Mouse (Mus musculus) neural tube, embryonic 11.5 days (tissue): ENCODE results near the gene Lmtk2. TPM values are rescaled to one million over a fixed set of nuclear protein-coding genes. Genes with fewer than 3 reads are reported as not detected.

ENCODE experiments used
- ATAC-seq: fragments of 200-750 bp; cut with Nextera tagmentation; 2 replicates; pipeline ENCODE4 v1.8.0; 2017; ENCODE audit warnings: moderate number of reproducible peaks, mild to moderate bottlenecking, moderate TSS enrichment, moderate library complexity; ENCODE audit not compliant: insufficient read depth, low FRiP score, low TSS enrichment
- DNase-seq: peaks from one replicate; pipeline ENCODE4 v3.0.0-alpha.2; 2015; ENCODE audit warnings: low spot score
- H3K27ac ChIP-seq: fragments of 300-500 bp; sonication (generic); 2 replicates; pipeline ENCODE4 v1.5.1; 2014; ENCODE audit warnings: low read depth, mild to moderate bottlenecking, low read length
- H3K27me3 ChIP-seq: fragments of 300-500 bp; sonication (generic); 2 replicates; pipeline ENCODE4 v1.6.1; 2014; ENCODE audit warnings: mild to moderate bottlenecking, low read length, mixed read lengths; ENCODE audit not compliant: control insufficient read depth, insufficient read depth
- H3K36me3 ChIP-seq: fragments of 300-500 bp; sonication (generic); 2 replicates; pipeline ENCODE4 v1.6.1; 2014; ENCODE audit warnings: mild to moderate bottlenecking, low read length, moderate library complexity, mixed read lengths; ENCODE audit not compliant: control insufficient read depth, insufficient read depth
- H3K4me1 ChIP-seq: fragments of 300-500 bp; sonication (generic); 2 replicates; pipeline ENCODE4 v1.6.1; 2014; ENCODE audit warnings: low read length, mixed read lengths; ENCODE audit not compliant: control insufficient read depth, insufficient read depth
- H3K4me2 ChIP-seq: fragments of 300-500 bp; sonication (generic); 2 replicates; pipeline ENCODE4 v1.6.1; 2014; ENCODE audit warnings: low read depth, mild to moderate bottlenecking, moderate library complexity
- H3K4me3 ChIP-seq: fragments of 300-500 bp; sonication (generic); 2 replicates; pipeline ENCODE4 v1.5.1; 2014; ENCODE audit warnings: low read depth, low read length
- H3K9ac ChIP-seq: fragments of 300-500 bp; sonication (generic); 2 replicates; pipeline ENCODE4 v1.6.1; 2014; ENCODE audit warnings: mild to moderate bottlenecking, low read length
- H3K9me3 ChIP-seq: fragments of 300-500 bp; sonication (generic); 2 replicates; pipeline ENCODE4 v1.6.1; 2016; ENCODE audit warnings: low read length; ENCODE audit not compliant: control insufficient read depth
- WGBS: fragments of 180-500 bp; shearing (Covaris S2); extraction: QIAGEN DNeasy Blood & Tissue Kit; methylation state at CpG from one replicate; pipeline ENCODE4 v1.1.7; 2014; 5-methylcytosine and 5-hydroxymethylcytosine counted together
- polyA plus RNA-seq: library from polyadenylated mRNA; unstranded; fragments of >200 nt; fragmentation: Nextera tagmentation; extraction: Ambion mirVana; gene quantifications from 2 replicates; pipeline ENCODE4 v1.2.1, GENCODE M21; 2014

Gene Lmtk2
- polyA plus RNA-seq, 1 experiment from 2014 or later: 6.7 TPM

DNA sequence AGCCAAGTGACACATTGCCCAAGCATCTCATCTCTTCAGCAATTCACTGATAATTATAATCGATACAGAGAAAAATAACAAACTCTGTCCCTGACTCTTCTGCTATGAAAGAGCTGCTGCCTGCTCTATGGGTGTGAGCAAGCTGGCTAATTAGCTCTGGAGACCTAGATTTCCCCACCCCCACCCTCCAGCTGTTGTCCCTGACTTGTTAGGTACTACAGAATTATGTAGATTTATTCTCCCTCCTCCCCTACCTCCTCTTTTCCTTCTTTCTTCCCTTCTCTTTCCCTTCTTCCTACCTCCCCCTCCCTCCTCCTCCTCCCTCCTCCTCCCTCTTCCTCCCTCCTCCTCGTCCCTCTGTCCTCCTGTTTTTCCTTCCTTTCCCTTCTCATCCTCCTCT is 19.4 kb upstream of the Lmtk2 start:
- Histone ChIP-seq H3K9me3 (no peaks in the 10 kb centered on the region), H3K9ac (no peak overlapping the region), H3K36me3 (no peaks in the 10 kb centered on the region), H3K4me3 (no peak overlapping the region), H3K27ac (no peak overlapping the region), H3K4me2 (no peak overlapping the region), H3K4me1 (no peaks in the 10 kb centered on the region), H3K27me3 (no peaks in the 10 kb centered on the region)
- no peak for DNase-seq
- WGBS: 71% methylated on average over 2 of the region's 2 CpGs
- ATAC-seq: no peak

DNA sequence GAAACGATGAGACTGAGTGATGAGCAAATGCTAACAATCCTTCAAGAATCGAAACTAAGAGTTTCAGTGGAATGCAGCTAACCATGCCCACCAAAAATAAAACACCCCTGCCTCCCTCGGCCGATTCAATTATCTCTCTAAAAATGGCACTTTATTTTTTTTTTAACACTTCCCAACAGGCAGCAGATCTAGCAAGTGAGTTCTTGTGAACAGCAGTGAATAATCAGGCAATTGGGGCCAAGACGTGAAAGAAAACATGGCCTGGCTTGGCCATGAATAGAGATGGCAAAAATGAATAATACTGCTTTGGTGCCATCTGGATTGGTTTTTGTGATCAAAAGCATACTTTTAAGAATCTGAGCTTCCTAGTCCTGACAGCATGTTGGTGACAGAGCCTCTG is 18.2 kb upstream of the Lmtk2 start:
- Histone ChIP-seq H3K4me2 (no peak overlapping the region), H3K4me1 (no peaks in the 10 kb centered on the region), H3K9ac (no peak overlapping the region), H3K27me3 (no peaks in the 10 kb centered on the region), H3K36me3 (no peaks in the 10 kb centered on the region), H3K27ac (no peak overlapping the region), H3K4me3 (no peak overlapping the region), H3K9me3 (no peaks in the 10 kb centered on the region)
- ATAC-seq (no peak), DNase-seq (no peak)
- 89% methylated on average over 5 of the region's 5 CpGs for WGBS

DNA sequence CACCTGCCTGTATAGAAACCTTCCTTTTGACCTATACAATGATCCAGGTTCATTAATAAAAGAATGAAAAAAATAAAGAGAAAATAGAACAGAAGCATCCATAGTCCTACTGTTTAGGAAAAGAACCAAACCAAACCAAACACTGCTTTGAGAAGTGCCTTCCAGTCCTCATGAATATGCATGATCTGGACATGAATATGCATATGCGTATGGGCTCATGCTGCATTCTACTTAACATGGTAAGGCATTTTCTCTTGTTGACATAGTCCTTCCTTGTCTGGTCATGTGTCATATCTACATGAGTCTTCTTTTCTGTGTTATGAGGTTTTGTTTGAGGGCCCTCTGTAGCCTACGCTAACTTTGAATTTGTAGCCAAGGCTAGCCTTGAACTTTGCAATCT is 16.7 kb upstream of the Lmtk2 start:
- Histone ChIP-seq H3K36me3 (no peaks in the 10 kb centered on the region), H3K27me3 (no peaks in the 10 kb centered on the region), H3K9ac (no peak overlapping the region), H3K4me1 (no peaks in the 10 kb centered on the region), H3K9me3 (no peaks in the 10 kb centered on the region), H3K4me2 (no peak overlapping the region), H3K27ac (no peak overlapping the region), H3K4me3 (no peak overlapping the region)
- WGBS: 100% methylated on average over 2 of the region's 2 CpGs
- ATAC-seq (no peak), DNase-seq (no peak)

DNA sequence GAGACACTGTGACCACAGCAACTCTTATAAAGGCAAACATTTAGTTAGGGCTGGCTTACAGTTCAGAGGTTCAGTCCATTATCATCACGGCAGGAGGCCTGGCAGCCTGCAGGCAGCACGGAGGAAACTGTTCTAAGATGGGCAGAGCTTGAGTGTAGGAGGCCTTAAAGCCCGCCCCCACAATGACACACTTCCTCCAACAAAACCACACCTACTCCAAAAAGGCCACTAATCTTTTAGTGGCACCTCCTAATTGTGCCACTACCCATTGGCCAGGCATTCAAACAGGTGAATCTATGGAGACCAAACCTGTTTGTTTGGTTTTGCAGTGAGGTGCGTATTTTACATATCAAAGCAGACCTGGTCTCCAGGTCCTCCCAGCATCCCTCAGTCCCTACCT is 16.0 kb upstream of the Lmtk2 start:
- Histone ChIP-seq H3K4me3 (no peak overlapping the region), H3K36me3 (no peaks in the 10 kb centered on the region), H3K27me3 (no peaks in the 10 kb centered on the region), H3K9me3 (no peaks in the 10 kb centered on the region), H3K4me2 (no peak overlapping the region), H3K4me1 (no peaks in the 10 kb centered on the region), H3K9ac (no peak overlapping the region), H3K27ac (no peak overlapping the region)
- DNase-seq (no peak), ATAC-seq (no peak)
- 76% methylated on average over 4 of the region's 4 CpGs for WGBS

DNA sequence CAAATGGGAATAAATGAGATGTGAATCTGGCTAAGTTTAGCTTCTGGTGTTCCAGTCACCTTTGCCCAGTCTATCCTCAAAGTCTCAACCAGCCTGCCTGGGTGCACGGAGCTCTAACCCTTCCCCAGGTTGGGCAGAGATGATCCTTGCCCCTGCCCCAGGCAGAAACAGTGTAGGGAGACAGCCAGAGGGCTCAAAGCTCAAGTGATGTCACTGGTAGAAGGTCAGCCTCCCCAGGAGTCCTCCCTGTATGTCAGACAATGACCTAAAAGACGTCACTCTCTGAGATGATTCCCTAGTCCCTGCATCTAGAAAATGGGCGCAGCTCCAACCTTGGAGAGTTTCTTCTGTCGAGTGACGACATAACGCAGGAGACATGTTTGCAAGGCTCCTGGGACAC is 14.5 kb upstream of the Lmtk2 start:
- no peaks in the 10 kb centered on the region for H3K9me3 ChIP-seq
- no peak overlapping the region for H3K9ac ChIP-seq
- H3K4me3 ChIP-seq: no peak overlapping the region
- H3K36me3 ChIP-seq: no peaks in the 10 kb centered on the region
- H3K27me3 ChIP-seq: no peaks in the 10 kb centered on the region
- WGBS: 80% methylated on average over 6 of the region's 6 CpGs
- DNase-seq (no peak), ATAC-seq (no peak)
- H3K4me1 ChIP-seq: no peaks in the 10 kb centered on the region
- H3K4me2 ChIP-seq: no peak overlapping the region
- H3K27ac ChIP-seq: no peak overlapping the region

DNA sequence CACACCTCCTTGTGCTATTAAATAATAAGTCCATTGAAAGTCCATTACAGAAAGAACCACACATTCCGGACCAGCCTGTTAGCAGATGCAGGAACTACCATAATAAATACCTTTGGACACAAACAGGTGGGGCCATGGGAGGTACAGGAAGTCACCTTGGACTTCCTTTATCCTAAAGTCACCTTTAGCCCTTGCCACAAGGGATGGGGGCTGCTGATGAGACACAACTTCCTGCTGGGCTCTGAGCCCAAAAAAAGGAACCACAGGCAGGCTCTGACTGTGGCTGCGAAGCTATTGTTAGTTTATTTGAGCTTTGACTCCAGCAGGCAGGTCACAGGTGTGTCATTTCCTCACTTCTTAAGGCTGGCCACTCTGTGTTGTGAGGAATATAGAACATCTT is 13.7 kb upstream of the Lmtk2 start:
- H3K27me3 ChIP-seq: no peaks in the 10 kb centered on the region
- H3K9ac ChIP-seq: no peak overlapping the region
- no peak overlapping the region for H3K27ac ChIP-seq
- 68% methylated on average over 2 of the region's 2 CpGs for WGBS
- no peaks in the 10 kb centered on the region for H3K36me3 ChIP-seq
- DNase-seq (no peak), ATAC-seq (no peak)
- no peaks in the 10 kb centered on the region for H3K4me1 ChIP-seq
- H3K4me3 ChIP-seq: no peak overlapping the region
- no peak overlapping the region for H3K4me2 ChIP-seq
- no peaks in the 10 kb centered on the region for H3K9me3 ChIP-seq

DNA sequence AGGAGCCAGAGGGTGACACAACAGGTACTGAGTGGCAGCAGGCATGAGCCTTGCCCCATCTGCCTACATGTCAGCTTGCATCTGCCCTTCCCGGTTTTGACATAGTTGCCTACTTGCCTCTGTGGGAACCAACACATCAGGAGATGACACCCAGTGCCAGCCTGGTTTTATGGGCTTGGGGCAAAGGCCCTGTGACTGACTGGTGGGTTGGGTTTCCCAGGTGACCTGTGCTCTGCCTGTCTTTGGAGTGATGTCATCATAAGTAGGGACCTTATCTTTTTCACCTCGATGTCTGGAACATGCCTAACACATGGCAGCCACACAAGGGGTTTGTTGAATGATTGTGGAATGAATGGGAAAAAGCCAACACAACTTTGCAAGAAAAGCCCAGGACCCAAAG is 11.9 kb upstream of the Lmtk2 start:
- Histone ChIP-seq H3K9me3 (no peaks in the 10 kb centered on the region), H3K4me3 (no peak overlapping the region), H3K27me3 (no peaks in the 10 kb centered on the region), H3K9ac (no peak overlapping the region), H3K27ac (no peak overlapping the region), H3K4me2 (no peak overlapping the region), H3K36me3 (no peaks in the 10 kb centered on the region), H3K4me1 (no peaks in the 10 kb centered on the region)
- no peak for DNase-seq
- 80% methylated on average over 2 of the region's 2 CpGs for WGBS
- no peak for ATAC-seq

DNA sequence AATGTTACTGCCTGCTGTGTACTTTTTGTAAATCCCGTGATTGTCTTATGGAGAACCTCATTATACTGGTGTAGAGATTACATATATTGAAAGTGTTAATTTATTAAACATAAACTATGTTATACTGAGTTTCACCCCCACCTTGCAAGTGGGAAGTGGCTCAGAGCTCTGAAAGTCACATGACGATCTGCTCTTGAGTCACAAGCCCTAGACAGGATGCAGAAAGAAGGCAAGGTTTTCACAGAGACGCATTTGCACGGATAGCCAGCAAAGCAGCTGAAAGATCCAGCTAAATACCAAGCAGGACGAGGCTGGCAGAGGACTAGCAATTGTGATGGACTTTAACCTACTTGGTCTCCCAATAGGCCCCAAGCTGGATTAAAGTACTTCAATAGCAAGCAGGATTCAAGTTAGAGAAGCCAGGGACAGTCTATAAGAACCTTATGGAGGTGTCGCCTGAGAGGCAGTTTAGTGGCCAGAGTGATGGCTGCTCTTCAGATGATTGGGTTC is 4.7 kb upstream of the Lmtk2 start:
- ATAC-seq (no peak), DNase-seq (no peak)
- Histone ChIP-seq H3K9ac (no peak overlapping the region), H3K4me1 (no peaks in the 10 kb centered on the region), H3K4me2 (no peak overlapping the region), H3K4me3 (no peak overlapping the region), H3K36me3 (no peaks in the 10 kb centered on the region), H3K27ac (no peak overlapping the region), H3K9me3 (no peaks in the 10 kb centered on the region), H3K27me3 (no peaks in the 10 kb centered on the region)
- 83% methylated on average over 6 of the region's 6 CpGs for WGBS

DNA sequence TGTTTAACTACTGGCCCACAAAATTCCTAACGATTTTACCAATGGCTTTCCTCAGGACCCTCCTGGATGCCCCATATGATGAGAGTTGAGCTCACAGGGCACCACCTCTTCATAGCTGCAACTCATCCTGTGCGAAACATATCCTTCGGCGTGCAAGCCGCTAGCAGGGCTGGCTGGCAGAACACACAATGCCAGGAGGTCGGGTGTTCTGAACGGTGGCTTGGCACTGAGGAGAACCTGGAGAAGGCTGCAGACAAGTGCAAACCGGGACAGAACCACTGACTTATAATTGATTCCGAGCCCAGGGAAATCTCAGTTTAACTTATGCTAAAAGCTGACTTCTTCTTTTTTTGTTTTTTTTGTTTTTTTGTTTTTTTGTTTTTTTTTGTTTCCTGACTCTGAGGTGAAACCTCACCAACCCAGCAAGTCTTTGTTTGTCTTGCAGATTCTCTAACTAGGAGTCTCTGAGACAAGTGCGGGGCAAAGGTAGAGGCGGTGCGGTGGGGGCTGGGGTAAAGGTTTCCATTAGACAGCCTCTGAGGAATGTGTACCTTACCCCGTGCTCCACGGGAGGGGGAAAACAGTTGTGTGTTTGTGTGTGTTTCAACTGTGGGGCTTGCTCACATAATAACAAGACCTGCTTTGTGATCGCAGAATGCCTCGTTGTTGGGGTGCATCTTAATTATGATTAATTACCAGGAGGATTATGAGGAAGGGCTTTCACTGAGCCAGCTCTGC is 2.2 kb upstream of the Lmtk2 start:
- no peak overlapping the region for H3K4me2 ChIP-seq
- WGBS: 62% methylated on average over 16 of the region's 16 CpGs
- H3K4me3 ChIP-seq: no peak overlapping the region
- H3K9me3 ChIP-seq: no peaks in the 10 kb centered on the region
- no peak overlapping the region for H3K9ac ChIP-seq
- DNase-seq: no peak
- H3K27me3 ChIP-seq: no peaks in the 10 kb centered on the region
- H3K36me3 ChIP-seq: no peaks in the 10 kb centered on the region
- ATAC-seq: no peak
- no peak overlapping the region for H3K27ac ChIP-seq
- H3K4me1 ChIP-seq: 0 out of 2 replicates have a peak, but pooled peaks cover 4% of the 10 kb centered on the region
